Mouse (Mus musculus): ENCODE measurements around the gene Pcna. TPM values are rescaled to one million over a fixed set of nuclear protein-coding genes. Genes with fewer than 3 reads are reported as not detected.

Pcna gene
- 144 TPM for polyA plus RNA-seq (2017; shearing (Covaris generic))

GRCm38 (mm10) chr2:132252542-132253528 is at the start of gene Pcna:
Pcna (minus strand) TSS chr2:132253314.

GRCm38 (mm10) chr2:132262879-132263398 is 9.8 kb upstream of the Pcna start, which contains the start of gene Cds2:
Cds2 (plus strand) TSS chr2:132263148.

GRCm38 (mm10) chr2:132247539-132248313 is 5.4 kb downstream of the Pcna start, which contains the start of gene Tmem230:
Tmem230 (minus strand) TSS chr2:132247807.

Other genes starting within 250 kb of the Pcna start
- 101 TPM for gene Rassf2, start 223.1 kb downstream of the Pcna start, polyA plus RNA-seq (2017; shearing (Covaris generic))
- gene Slc23a2, start 108.2 kb downstream of the Pcna start, polyA plus RNA-seq (2017; shearing (Covaris generic)) = 40.1 TPM
- 58.0 TPM for gene Tmem230, start 5.5 kb downstream of the Pcna start, polyA plus RNA-seq (2017; shearing (Covaris generic))
- gene Cds2, start 9.8 kb upstream of the Pcna start, polyA plus RNA-seq (2017; shearing (Covaris generic)) = 49.4 TPM
- 0.28 TPM for gene Prokr2, start 132.1 kb upstream of the Pcna start, polyA plus RNA-seq (2017; shearing (Covaris generic))